ENCODE assay signal across 12 mouse cellular contexts in genomic region chr9:118631775-118632757, GRCm38 (mm10). TPM values are rescaled to one million over a fixed set of nuclear protein-coding genes. Genes with fewer than 3 reads are reported as not detected.
DNase-seq lines count a peak whose midpoint lies in the region; ATAC-seq and TF ChIP-seq lines count a peak whose summit lies in the region.
"Had no signal": no experiment of that assay in that cellular context is flagged by ENCODE, and none has a peak within 500 bp of the region (broad histone marks: within the 10 kb centered on the region; RNA-seq: fewer than 3 reads in every experiment).

No protein-coding gene starts in this region.

- H3K4me3 ChIP-seq in kidney, embryonic 16.5 days (ENCODE audit: low read length), result no peak overlapping the region
- peak overlapping the region; percentile 10; the same call in 1 of the 2 replicates for H3K4me3 ChIP-seq in bone marrow macrophage, adult 2 months (ENCODE audit: insufficient read depth, low read length)
- no peak overlapping the region for H3K4me3 ChIP-seq in macrophage (ENCODE audit: inconsistent target)
- no peak overlapping the region for H3K4me3 ChIP-seq in forebrain, embryonic 12.5 days (replicated peaks)
- H3K4me3 ChIP-seq: midbrain, embryonic 13.5 days had no signal

- ATAC-seq in frontal cortex, adult (ENCODE audit: low TSS enrichment), result peak; percentile 57; the same call in 1 of the 2 replicates
- no peak for ATAC-seq in kidney, embryonic 16.5 days (ENCODE audit: low FRiP score, low TSS enrichment)
- no peak for ATAC-seq in forebrain, embryonic 12.5 days (ENCODE audit: low FRiP score)
- ATAC-seq: hindbrain, embryonic 16.5 days; midbrain, embryonic 13.5 days had no signal

- no peaks in the 10 kb centered on the region for H3K79me2 ChIP-seq in macrophage (ENCODE audit: inconsistent target)

- H3K4me2 ChIP-seq in kidney, embryonic 16.5 days (replicated peaks; ENCODE audit: low read depth, low read length), result no peak overlapping the region
- no peak overlapping the region for H3K4me2 ChIP-seq in forebrain, embryonic 12.5 days
- H3K4me2 ChIP-seq: midbrain, embryonic 13.5 days had no signal

- 0 out of 2 replicates have a peak, but pooled peaks cover 5% of the 10 kb centered on the region for H3K9me3 ChIP-seq in kidney, embryonic 16.5 days (ENCODE audit: low read length)
- H3K9me3 ChIP-seq in forebrain, embryonic 12.5 days, result no peaks in the 10 kb centered on the region

- no peaks in the 10 kb centered on the region for H3K27me3 ChIP-seq in kidney, embryonic 16.5 days (ENCODE audit: insufficient read depth, low read length)
- H3K27me3 ChIP-seq in forebrain, embryonic 12.5 days, result no peaks in the 10 kb centered on the region; the same call in 1 of the 2 replicates
- H3K27me3 ChIP-seq: midbrain, embryonic 13.5 days had no signal

- 70% methylated on average over 6 of the region's 6 CpGs for WGBS in kidney, embryonic 16.5 days
- 42% methylated on average over 6 of the region's 6 CpGs for WGBS in macrophage (ENCODE audit: missing documents)
- WGBS in forebrain, embryonic 12.5 days, result 86% methylated on average over 6 of the region's 6 CpGs

- no peak for DNase-seq in frontal cortex, adult 2 months (ENCODE audit: extremely low spot score in 1 of 2, low spot score in 1 of 2)
- DNase-seq in kidney, postnatal 4 days, result no peak
- no peak for DNase-seq in right cerebral cortex, postnatal 10 days (ENCODE audit: low spot score in 2 of 2)
- DNase-seq: cerebellum, postnatal 14 days had no signal

- TF ChIP-seq POLR2A in bone marrow macrophage, adult 2 months (IDR thresholded peaks at IDR 0.05; ENCODE audit: borderline replicate concordance, low read depth, low read length), result no peak

- peak overlapping the region; percentile 79 for H3K27ac ChIP-seq in kidney, embryonic 16.5 days (ENCODE audit: low read length)
- peak overlapping the region; percentile 60 for H3K27ac ChIP-seq in bone marrow macrophage, adult 2 months (ENCODE audit: insufficient read depth, low read depth, low read length)
- H3K27ac ChIP-seq in macrophage, result peak overlapping the region; percentile 51
- H3K27ac ChIP-seq in forebrain, embryonic 12.5 days, result no peak overlapping the region
- H3K27ac ChIP-seq: midbrain, embryonic 13.5 days had no signal

- no peak for TF ChIP-seq CTCF in bone marrow macrophage, adult 2 months (IDR thresholded peaks at IDR 0.05; ENCODE audit: low read depth, low read length)

- H3K9ac ChIP-seq in kidney, embryonic 16.5 days (replicated peaks; ENCODE audit: low read length), result no peak overlapping the region
- H3K9ac ChIP-seq in forebrain, embryonic 12.5 days, result no peak overlapping the region
- H3K9ac ChIP-seq: midbrain, embryonic 13.5 days had no signal

- H3K4me1 ChIP-seq in kidney, embryonic 16.5 days (ENCODE audit: insufficient read depth, low read length), result peaks cover 22% of the 10 kb centered on the region
- H3K4me1 ChIP-seq in bone marrow macrophage, adult 2 months (ENCODE audit: control insufficient read depth, insufficient read depth, low read length), result peaks cover 18% of the 10 kb centered on the region
- no peaks in the 10 kb centered on the region for H3K4me1 ChIP-seq in forebrain, embryonic 12.5 days
- H3K4me1 ChIP-seq: midbrain, embryonic 13.5 days had no signal

- H3K36me3 ChIP-seq in kidney, embryonic 16.5 days (ENCODE audit: insufficient read depth, low read length), result peaks cover 34% of the 10 kb centered on the region
- no peaks in the 10 kb centered on the region for H3K36me3 ChIP-seq in macrophage (ENCODE audit: inconsistent target)
- H3K36me3 ChIP-seq in forebrain, embryonic 12.5 days (replicated peaks), result no peaks in the 10 kb centered on the region
- H3K36me3 ChIP-seq: G1E; midbrain, embryonic 13.5 days had no signal

RNA-seq across cellular contexts. Expression of gene Itga9, which starts 25.6 kb away (rescaled TPM):
- polyA plus RNA-seq in frontal cortex, adult 2 months (2012; rRNA removed), result 2.5 and 4.5 TPM in 2 replicates
- polyA plus RNA-seq in kidney, embryonic 16.5 days (2015; fragmentation: Nextera tagmentation; extraction: Ambion mirVana), result 10.8 and 11.1 TPM in 2 replicates
- polyA plus RNA-seq in bone marrow macrophage, adult 2 months (2012; ENCODE audit: insufficient read depth, insufficient read length, missing spikeins), result 4.2 and 5.3 TPM in 2 replicates
- total RNA-seq in macrophage (2018; cell fraction: chromatin; rRNA removed), result 100 to 1,000 TPM in 1 of 26 experiments, 10 to 100 TPM in 25; 26.4 to 213 (median 44.6) TPM
- total RNA-seq in macrophage (2018; cell fraction: cytosol; rRNA removed), result 1 to 10 TPM; 2.3 to 8.3 (median 5.1) TPM
- total RNA-seq in macrophage (2018; cell fraction: nucleus; rRNA removed), result 10 to 100 TPM in 23 of 26 experiments, 1 to 10 TPM in 3; 5.3 to 29.7 (median 17.8) TPM
- 3.7 to 12.3 TPM (median 8.4 TPM) in 3 replicates for polyA plus RNA-seq in macrophage (2018)
- polyA plus RNA-seq in forebrain, embryonic 12.5 days (2016; fragmentation: Nextera tagmentation; extraction: Ambion mirVana), result 4.9 and 7.7 TPM in 2 replicates
- polyA plus RNA-seq: G1E had no signal
